Mouse (Mus musculus): ENCODE measurements at regions not wholly inside any gene's neighbourhood (a gene's known extent, or its start where the extent isn't known, plus 50 kb on each side); places are given as distances from the start of the nearest gene placed in this dataset.

- no peak for TF ChIP-seq GATA4 (IDR thresholded peaks at IDR 0.05; ENCODE audit: insufficient replicate concordance, low read length)
These were observed 244.9 kb upstream of the Usp25 start for GRCm38 (mm10) chr16:76768607-76769006.

GRCm38 (mm10) chr16:76766636-76767035, 246.9 kb upstream of the Usp25 start:
- no peak for TF ChIP-seq GATA4 (IDR thresholded peaks at IDR 0.05; ENCODE audit: insufficient replicate concordance, low read length)

GRCm38 (mm10) chr16:76765536-76765935, 248.0 kb upstream of the Usp25 start:
- no peak for TF ChIP-seq GATA4 (IDR thresholded peaks at IDR 0.05; ENCODE audit: insufficient replicate concordance, low read length)

GRCm38 (mm10) chr16:76764994-76765393, 248.5 kb upstream of the Usp25 start:
- no peak for TF ChIP-seq GATA4 (IDR thresholded peaks at IDR 0.05; ENCODE audit: insufficient replicate concordance, low read length)

- TF ChIP-seq GATA4 (IDR thresholded peaks at IDR 0.05; ENCODE audit: insufficient replicate concordance, low read length) = no peak
These were observed 250.8 kb upstream of the Usp25 start for GRCm38 (mm10) chr16:76762619-76763283.

- TF ChIP-seq GATA4 (IDR thresholded peaks at IDR 0.05; ENCODE audit: insufficient replicate concordance, low read length) = no peak
These were observed 251.7 kb upstream of the Usp25 start for GRCm38 (mm10) chr16:76761848-76762247.

GRCm38 (mm10) chr16:76761004-76761403, 252.5 kb upstream of the Usp25 start:
- TF ChIP-seq GATA4 (IDR thresholded peaks at IDR 0.05; ENCODE audit: insufficient replicate concordance, low read length) = no peak

GRCm38 (mm10) chr16:76754871-76755270, 258.6 kb upstream of the Usp25 start:
- no peak for TF ChIP-seq GATA4 (IDR thresholded peaks at IDR 0.05; ENCODE audit: insufficient replicate concordance, low read length)

- TF ChIP-seq GATA4 (IDR thresholded peaks at IDR 0.05; ENCODE audit: insufficient replicate concordance, low read length) = no peak
These were observed 267.1 kb upstream of the Usp25 start for GRCm38 (mm10) chr16:76746385-76746784.

GRCm38 (mm10) chr16:76741141-76741540, 272.4 kb upstream of the Usp25 start:
- TF ChIP-seq GATA4 (IDR thresholded peaks at IDR 0.05; ENCODE audit: insufficient replicate concordance, low read length) = no peak

- TF ChIP-seq GATA4 (IDR thresholded peaks at IDR 0.05; ENCODE audit: insufficient replicate concordance, low read length) = no peak
These were observed 287.5 kb upstream of the Usp25 start for GRCm38 (mm10) chr16:76725991-76726390.

- no peak for TF ChIP-seq GATA4 (IDR thresholded peaks at IDR 0.05; ENCODE audit: insufficient replicate concordance, low read length)
These were observed 288.2 kb upstream of the Usp25 start for GRCm38 (mm10) chr16:76725271-76725670.

GRCm38 (mm10) chr16:76718809-76719208, 294.7 kb upstream of the Usp25 start:
- TF ChIP-seq GATA4 (IDR thresholded peaks at IDR 0.05; ENCODE audit: insufficient replicate concordance, low read length) = no peak

- no peak for TF ChIP-seq GATA4 (IDR thresholded peaks at IDR 0.05; ENCODE audit: insufficient replicate concordance, low read length)
These were observed 295.4 kb upstream of the Usp25 start for GRCm38 (mm10) chr16:76718147-76718546.

- TF ChIP-seq GATA4 (IDR thresholded peaks at IDR 0.05; ENCODE audit: insufficient replicate concordance, low read length) = no peak
These were observed 318.6 kb upstream of the Usp25 start for GRCm38 (mm10) chr16:76694913-76695312.

- TF ChIP-seq GATA4 (IDR thresholded peaks at IDR 0.05; ENCODE audit: insufficient replicate concordance, low read length) = no peak
These were observed 314.3 kb upstream of the Nrip1 start for GRCm38 (mm10) chr16:76687735-76688447.

GRCm38 (mm10) chr16:76685562-76685961, 311.9 kb upstream of the Nrip1 start:
- no peak for TF ChIP-seq GATA4 (IDR thresholded peaks at IDR 0.05; ENCODE audit: insufficient replicate concordance, low read length)

Measured in liver, adult (tissue).